Mouse (Mus musculus): ENCODE measurements around the gene Tmem132c. TPM values are rescaled to one million over a fixed set of nuclear protein-coding genes. Genes with fewer than 3 reads are reported as not detected.

The Tmem132c gene
- polyA plus RNA-seq, 1 experiment = 0.81 TPM

GRCm38 (mm10) chr5:127286886-127287285 lies 45.3 kb downstream of the Tmem132c start:
- no peak for DNase-seq (ENCODE audit: low spot score)

DNA sequence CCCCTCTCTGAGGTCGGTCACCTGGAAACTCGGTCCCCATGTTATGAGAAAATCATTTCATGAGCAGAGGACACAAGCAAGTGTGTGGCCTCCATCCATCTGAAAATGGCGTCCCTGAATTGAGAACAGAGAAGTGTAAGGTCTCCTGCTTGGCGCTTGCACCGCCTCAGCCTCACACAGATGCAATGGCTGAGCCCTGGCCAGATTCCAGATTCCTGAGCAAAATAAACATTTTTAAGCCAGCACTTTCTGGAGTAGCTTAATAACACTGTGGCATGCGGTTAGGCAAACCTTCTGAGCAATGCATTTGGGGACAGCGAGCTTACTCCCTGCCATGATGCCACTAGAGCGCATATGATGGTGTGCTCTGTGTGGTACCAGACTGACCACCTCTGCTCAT lies 48.1 kb downstream of the Tmem132c start:
- DNase-seq (ENCODE audit: low spot score) = no peak

DNA sequence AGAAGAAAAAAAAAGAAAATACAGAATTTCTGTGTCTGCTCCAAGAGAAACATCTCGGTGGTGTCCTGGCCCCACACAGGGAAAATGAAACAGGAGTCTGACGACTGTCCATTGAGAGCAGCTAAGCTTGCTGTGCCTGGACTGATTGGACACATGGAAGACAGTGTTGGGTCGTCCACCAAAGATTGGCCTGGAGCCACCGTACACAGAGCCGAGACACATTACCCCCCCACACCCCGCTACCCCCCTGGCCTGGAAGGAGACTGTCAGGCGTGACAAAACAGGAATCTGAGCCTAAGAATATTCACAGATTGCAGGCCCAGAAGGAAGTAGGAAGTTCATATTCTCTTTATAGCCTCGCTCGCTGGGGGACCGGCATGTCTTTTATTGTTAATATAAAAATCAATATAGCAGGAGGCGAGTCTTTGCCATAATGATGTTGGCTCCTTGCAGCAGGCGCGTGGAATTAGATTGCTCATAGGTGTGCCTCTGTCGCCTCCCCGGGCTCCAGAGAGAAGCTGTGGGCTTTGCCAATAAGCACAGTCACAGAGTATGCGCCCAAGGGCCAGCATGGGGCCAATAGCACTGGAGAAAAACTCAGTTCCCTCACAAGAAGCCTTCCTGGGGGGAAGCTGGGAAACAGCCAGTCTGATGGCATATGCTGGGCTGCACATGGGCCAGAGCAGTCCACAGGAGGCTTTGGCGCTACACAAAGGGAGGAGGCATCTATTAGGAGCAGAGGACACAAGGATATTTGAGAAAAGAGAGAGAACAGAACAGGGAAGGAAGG lies 49.0 kb downstream of the Tmem132c start:
- DNase-seq (ENCODE audit: low spot score) = no peak

- DNase-seq (ENCODE audit: low spot score) = no peak
These were observed 50.0 kb downstream of the Tmem132c start for GRCm38 (mm10) chr5:127291581-127291980.

- no peak for DNase-seq (ENCODE audit: low spot score)
These were observed 52.1 kb downstream of the Tmem132c start for GRCm38 (mm10) chr5:127293698-127294097.

- no peak for DNase-seq (ENCODE audit: low spot score)
These were observed 55.9 kb downstream of the Tmem132c start for GRCm38 (mm10) chr5:127297461-127297860.

- DNase-seq (ENCODE audit: low spot score) = no peak
These were observed 56.5 kb downstream of the Tmem132c start for GRCm38 (mm10) chr5:127298060-127298459.

DNA sequence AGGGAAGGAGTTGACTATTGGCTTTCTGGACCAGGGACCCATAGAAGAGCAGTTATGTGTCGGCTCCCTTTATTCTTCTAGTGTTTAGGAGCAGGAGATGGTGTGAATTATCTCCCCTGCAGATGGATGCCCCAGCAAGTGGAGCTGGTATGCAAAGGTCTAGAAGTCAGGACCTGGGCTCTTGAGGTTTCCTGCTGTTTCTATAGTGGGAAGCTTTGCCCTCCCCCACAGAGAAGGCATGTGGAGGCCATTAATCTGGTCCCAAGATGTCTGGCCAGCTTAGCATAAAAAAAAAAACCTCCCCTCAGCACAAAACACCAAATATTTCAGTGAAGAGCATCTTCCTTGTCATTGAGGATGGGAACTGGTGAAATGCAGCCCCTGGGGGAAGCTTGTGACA lies 57.4 kb downstream of the Tmem132c start:
- no peak for DNase-seq (ENCODE audit: low spot score)

DNA sequence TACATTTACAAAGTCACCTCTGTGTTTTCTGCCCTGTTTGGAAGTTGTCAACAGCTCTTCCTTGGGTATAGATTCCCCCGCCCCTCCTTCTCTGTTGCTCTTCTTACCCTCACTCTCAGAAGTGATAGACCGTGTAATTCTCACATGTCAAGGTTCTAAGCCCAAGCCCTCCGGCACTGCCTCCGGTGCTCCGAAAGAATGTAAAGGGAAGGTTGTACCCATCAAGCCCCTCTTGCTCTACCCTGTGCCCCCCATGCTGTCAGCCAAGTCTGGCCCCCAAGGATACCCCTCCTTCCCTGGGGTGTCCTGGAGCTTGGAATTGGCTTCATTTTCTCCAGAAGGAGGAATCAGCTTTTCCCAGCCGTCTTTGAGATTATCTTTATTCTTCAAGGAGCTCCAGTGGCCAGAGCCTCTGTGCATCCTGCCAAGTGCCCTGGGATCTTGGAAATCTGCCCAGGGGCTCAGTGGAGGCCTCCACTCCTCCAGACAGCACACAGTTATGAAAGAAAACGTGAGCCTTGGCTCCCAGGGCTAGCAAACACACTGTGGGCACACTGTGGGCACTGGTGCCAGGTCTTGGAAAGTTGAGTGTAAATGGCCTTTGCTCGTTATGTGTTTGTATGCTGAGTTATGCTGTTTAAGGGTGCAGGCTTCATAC lies 59.1 kb downstream of the Tmem132c start:
- no peak for DNase-seq (ENCODE audit: low spot score)

GRCm38 (mm10) chr5:127305312-127305711 lies 63.7 kb downstream of the Tmem132c start:
- DNase-seq (ENCODE audit: low spot score) = no peak

DNA sequence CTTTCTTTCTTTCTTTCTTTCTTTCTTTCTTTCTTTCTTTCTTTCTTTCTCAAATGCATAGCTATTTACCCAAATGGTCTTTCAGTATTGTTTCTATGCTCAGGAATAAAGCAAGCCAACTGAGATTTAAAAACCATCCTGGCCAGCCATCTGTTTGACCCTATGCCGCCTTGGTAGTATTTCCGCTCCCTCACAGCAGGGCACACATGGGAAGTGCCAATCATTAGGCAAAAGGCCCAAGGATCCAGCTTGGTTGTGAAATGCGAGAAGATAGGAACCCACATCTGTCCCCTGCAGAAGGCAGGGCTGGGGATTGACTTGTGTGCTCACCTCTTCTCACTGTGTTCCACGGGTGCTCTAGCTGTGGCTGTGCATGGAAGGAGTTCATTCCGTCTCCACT lies 64.1 kb downstream of the Tmem132c start:
- no peak for DNase-seq (ENCODE audit: low spot score)

- DNase-seq (ENCODE audit: low spot score) = no peak
These were observed 65.1 kb downstream of the Tmem132c start for GRCm38 (mm10) chr5:127306726-127307125.

- no peak for DNase-seq (ENCODE audit: low spot score)
These were observed 68.9 kb downstream of the Tmem132c start for GRCm38 (mm10) chr5:127310318-127311004.

- DNase-seq (ENCODE audit: low spot score) = no peak
These were observed 69.4 kb downstream of the Tmem132c start for GRCm38 (mm10) chr5:127311005-127311331.

GRCm38 (mm10) chr5:127313634-127314033 lies 72.0 kb downstream of the Tmem132c start:
- no peak for DNase-seq (ENCODE audit: low spot score)

DNA sequence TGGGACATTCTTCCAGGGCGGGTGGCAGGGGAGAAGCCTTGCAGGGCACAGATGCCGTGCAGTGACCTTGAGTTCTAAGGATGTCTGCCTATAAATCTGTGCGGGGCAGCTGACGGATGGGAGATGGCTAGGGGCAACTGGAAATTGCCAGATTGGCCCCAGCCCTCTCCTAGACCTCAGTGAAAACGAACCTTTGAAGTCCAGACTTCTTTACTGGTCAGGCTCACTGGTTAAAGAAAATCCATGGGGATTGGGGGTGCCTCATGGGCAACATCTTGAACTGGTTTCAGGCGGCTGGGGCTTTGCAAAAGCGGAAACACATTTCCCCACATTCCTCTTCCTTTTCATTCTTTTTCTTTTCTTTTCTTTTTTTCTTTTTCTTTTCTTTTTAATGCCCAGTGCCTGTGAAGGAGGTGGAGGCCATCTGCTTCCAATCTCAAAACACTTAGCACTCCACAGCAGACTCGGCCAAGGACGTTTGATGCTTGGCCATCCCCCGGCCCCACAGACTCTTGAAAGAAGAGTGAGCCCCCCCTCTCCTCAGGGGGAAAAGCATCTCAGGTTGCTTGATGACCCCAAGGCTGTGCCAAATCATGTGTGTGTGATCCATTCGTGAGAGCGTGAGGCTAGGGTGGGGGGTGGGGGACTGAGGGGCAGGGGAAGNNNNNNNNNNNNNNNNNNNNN lies 77.6 kb downstream of the Tmem132c start:
- DNase-seq (ENCODE audit: low spot score) = no peak

DNA sequence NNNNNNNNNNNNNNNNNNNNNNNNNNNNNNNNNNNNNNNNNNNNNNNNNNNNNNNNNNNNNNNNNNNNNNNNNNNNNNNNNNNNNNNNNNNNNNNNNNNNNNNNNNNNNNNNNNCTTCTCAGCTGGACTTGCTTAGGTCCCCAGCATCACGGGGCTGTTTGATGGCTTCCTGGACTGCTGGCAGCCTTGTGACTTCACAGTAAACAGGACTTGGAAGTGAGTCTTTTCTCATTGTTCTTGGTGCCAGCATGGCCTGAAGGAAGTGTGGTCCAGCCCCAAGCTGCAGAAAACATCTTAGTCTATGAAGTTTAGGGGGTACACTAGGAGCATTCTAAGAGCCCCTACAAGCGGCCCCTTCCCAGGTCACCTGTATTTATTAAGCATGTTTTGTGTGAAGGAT lies 83.0 kb downstream of the Tmem132c start:
- DNase-seq (ENCODE audit: low spot score) = no peak

GRCm38 (mm10) chr5:127336048-127336907 lies 94.7 kb downstream of the Tmem132c start:
- DNase-seq (ENCODE audit: low spot score) = no peak

DNA sequence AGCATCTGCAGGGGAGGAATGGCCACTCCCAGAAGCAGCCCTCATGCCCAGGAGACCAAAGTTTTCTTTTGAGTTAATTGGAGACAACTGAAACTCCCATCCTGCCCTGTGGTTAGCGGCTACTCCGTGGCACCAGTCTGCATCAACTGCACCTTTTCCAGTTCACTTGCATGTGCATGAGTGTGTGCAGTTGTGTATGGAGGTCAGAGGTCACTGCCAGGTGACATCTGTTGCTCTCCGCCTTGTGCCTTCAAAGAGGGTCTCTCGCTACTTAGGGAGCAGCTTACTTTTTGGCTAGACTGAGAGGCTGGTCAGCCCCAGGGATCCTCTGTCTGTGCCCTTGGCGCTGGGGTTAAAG lies 95.3 kb downstream of the Tmem132c start:
- no peak for DNase-seq (ENCODE audit: low spot score)

GRCm38 (mm10) chr5:127339016-127339435 lies 97.4 kb downstream of the Tmem132c start:
- no peak for DNase-seq (ENCODE audit: low spot score)

DNA sequence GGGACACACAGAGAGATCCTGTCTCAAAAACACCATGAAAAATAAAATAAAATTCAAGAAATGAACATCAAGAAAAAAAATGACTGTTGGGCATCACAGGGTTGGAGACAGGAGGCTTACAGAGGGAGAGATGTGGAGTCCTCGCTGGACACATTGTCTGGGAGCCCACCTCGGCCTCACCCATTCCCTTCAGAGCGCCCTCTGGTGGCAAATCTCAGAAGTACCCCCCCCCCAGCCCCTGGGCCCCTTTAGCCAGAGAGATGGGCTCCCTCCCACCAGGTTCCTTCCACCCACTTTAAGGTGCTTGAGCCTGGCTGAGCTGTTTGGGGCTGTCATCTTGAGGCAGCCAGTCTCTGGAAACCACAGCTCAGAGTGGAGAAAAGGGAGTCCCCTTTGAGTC lies 99.5 kb downstream of the Tmem132c start:
- DNase-seq (ENCODE audit: low spot score) = no peak

All from urinary bladder, adult 2 months (tissue).